Mouse (Mus musculus) lung, adult 2 months (tissue): ENCODE measurements around the gene 4833439L19Rik.

ENCODE experiments used
- CTCF ChIP-seq: fragments of 200-500 bp; IDR thresholded peaks from 2 replicates; pipeline ENCODE4 v1.5.1; 2011; ENCODE audit warnings: mild to moderate bottlenecking, low read length, control low read depth; ENCODE audit not compliant: insufficient read depth
- POLR2A ChIP-seq: fragments of 200-500 bp; IDR thresholded peaks from 2 replicates; pipeline ENCODE4 v1.6.1; 2011; ENCODE audit warnings: low read depth, mild to moderate bottlenecking, control low read depth, low read length, borderline replicate concordance; ENCODE audit errors: extremely low read depth

DNA sequence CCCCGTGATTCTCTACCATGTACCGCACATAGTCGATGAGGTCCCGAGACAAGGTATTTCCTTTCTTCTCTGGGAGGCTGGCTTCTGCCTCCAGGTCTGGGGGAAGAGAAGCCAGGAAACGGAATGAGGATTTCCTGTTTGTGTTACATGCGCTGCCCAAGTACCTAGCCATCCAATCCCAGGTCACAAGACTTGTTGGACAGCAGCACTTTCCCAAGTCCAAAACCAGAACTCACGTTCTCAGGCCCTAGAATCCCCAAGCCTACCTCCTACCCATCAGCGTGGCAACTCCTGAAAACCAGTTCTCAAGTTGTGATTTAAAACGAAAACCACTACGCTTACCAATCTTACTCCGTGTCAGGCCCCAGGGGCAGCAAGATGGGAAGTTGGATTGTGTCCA, 20.6 kb upstream of the 4833439L19Rik start:
- no peak for TF ChIP-seq CTCF
- TF ChIP-seq POLR2A: no peak
